Mouse (Mus musculus): ENCODE data around the gene Aagab.

- TF ChIP-seq POLR2A (IDR thresholded peaks at IDR 0.05; ENCODE audit: borderline replicate concordance, extremely low read depth, low read depth, low read length) (no peak), CTCF (IDR thresholded peaks at IDR 0.05; ENCODE audit: insufficient read depth, low read length) (no peak)
Observed at GRCm38 (mm10) chr9:63677621-63678020, 75.2 kb downstream of the Aagab start.
